Mouse (Mus musculus): Measurements from ENCODE around the gene Zbtb39.

Gene Zbtb39

DNA sequence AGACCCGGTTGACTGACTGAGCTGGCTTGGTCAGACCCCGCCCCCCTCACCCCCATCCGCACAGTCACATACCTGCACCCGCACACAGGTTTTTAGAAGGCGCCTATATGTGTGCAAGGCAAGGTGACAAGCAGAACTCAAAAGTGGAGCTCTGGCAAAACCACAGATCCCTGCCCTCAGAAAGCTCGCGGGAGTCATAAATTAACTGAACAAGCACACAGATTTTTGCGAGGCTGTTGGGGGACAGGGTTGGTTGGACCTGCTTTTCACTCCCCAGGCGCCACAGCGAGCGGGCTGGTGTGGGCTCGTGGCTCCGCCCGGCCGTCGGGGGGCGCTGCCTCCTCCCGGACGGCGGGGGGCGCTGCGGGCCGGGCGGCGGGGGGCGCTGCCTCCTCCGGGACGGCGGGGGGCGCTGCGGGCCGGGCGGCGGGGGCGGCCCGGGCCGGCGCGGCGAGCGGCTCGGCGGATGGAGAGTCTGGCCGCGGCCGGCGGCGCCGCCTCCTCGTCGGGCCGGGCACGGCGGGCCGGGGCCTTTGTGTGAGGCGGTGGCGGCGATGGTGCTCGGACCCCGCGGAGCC, at the start of gene Zbtb39:
Gene Zbtb39 (plus strand): TSS at position 456 of the 578 bp plus-strand sequence.
- in situ Hi-C loops (cut with MboI; ENCODE audit: low pct_unique_long_range_greater_than_20kb in 1 of 2, low sequenced_read_pairs in 2 of 2, unreplicated experiment in 1 of 2): loop anchor here (5.0 to 25.0 kb wide), 2 partner anchors 203 to 448 kb away; partner anchors contain the start of genes Gls2 (in 1 of the 2) and Rbms2 (in 1 of the 2)

DNA sequence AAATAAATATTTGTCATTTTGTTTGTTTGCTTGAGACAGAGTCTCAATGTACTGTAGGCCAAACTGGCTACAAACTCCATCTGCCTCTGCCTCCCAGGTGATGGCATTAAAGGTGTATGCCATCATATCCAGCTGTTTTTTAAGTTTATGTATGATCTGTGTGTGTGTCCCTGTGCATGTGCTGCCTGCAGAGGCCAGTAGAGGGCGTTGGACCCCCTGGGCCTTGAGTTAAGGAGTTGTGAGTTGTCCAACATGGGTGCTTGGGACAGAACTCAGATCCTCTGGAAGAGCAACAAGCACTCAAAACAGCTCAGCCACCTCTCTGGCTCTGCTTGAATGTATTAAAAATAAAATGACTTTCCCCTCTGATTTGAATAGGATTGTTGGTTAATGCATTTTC, 48.3 kb upstream of the Zbtb39 start:
- in situ Hi-C loops (cut with MboI; ENCODE audit: low pct_unique_long_range_greater_than_20kb in 1 of 2, low sequenced_read_pairs in 2 of 2, unreplicated experiment in 1 of 2): no loop called here

DNA sequence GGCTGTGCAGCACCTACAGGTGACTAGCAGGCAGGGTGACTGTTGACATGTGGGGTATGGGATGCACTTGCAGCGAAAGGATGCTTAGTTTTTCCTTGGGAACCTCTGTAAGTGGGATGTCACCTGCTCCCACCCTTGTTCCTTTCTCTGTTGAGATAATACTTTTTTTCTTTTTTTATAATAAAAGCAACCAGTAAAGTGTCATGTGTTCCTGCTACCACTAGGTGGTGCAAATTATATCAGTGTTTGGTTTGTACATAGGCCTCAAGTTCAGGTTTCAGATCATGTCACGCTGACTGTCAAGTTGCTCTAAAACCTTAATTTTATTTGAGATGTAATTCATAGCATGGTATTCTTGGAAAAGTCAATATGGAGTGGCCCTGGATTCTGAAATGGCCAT, 44.7 kb upstream of the Zbtb39 start:
- in situ Hi-C loops (cut with MboI; ENCODE audit: low pct_unique_long_range_greater_than_20kb in 1 of 2, low sequenced_read_pairs in 2 of 2, unreplicated experiment in 1 of 2): no loop called here

DNA sequence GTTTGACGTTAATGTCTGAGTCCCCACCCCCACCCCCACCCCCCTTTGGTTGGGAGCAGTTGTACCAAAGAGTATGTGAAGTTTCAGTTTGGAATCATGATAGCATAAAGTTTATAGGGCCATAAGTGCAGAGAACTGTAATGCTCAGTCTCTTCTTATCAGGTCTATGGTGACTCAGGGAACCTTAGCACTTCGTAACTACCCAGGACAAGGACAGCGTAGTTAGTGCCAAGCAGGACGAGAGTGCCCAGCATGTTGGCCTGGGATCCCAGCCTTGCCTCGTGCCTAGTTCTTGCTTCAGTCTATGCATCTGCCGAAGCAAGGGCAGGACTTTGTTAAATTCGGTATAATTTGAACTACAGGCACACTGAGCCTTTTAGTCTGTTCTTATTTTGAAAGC, 43.6 kb upstream of the Zbtb39 start:
- in situ Hi-C loops (cut with MboI; ENCODE audit: low pct_unique_long_range_greater_than_20kb in 1 of 2, low sequenced_read_pairs in 2 of 2, unreplicated experiment in 1 of 2): no loop called here

DNA sequence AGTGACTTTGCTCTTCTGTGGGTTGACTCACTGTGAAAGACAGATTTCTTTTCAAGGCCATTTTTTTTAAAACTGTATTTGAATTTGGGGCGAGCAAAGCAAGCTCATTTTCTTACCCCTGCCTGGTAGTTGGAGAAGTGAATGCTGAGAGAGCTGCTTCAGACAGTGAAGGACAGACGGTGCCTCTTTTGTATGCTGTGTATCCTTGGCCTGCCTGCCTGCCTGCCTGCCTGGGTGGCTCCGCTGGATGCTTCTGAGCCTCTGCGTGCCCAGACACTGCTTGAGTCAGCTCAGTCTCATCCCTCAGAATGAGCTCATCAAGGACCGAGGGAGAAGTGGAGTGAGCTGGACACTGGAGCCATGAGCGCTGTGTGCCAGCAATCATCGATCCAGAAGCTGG, 40.4 kb upstream of the Zbtb39 start:
- in situ Hi-C loops (cut with MboI; ENCODE audit: low pct_unique_long_range_greater_than_20kb in 1 of 2, low sequenced_read_pairs in 2 of 2, unreplicated experiment in 1 of 2): no loop called here

DNA sequence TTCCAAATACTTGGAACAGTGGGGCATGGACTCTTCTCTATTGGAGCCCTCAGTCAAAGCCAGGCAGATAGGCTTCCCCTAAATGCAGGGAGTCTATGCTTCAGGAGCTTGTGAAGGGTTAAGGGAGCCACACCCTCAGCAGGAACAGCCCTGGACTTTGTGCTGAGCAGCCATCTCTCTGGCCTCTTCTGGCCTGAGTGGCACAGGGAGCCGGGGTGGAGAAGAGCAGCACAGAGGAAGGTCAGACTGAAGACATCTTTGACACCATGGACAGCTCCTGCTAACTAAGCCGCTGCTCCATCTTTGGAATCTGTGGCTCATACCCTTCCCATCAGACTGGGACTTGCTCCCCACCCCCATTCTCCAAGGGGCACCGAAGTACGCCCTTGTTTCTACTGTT, 36.0 kb upstream of the Zbtb39 start:
- in situ Hi-C loops (cut with MboI; ENCODE audit: low pct_unique_long_range_greater_than_20kb in 1 of 2, low sequenced_read_pairs in 2 of 2, unreplicated experiment in 1 of 2): no loop called here

DNA sequence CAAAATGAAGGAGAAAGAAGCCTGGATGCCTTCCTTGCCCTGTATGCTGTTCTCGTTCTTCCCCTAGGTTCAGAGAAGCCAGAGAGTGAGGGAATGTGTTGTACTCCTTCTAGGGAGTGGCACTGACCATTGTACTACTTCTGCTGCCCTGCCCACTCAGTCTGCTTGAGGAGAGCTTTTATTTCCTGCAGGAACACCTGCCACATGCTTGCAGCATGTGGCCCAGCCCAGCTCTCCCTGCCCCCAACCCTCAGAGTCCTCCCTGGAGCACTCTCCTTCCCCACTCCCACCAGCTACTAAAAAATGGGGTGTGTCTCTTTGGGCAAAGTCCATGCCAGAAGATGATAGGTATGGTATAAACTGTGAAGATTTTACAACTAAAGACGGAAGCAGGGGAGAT, 35.0 kb upstream of the Zbtb39 start:
- in situ Hi-C loops (cut with MboI; ENCODE audit: low pct_unique_long_range_greater_than_20kb in 1 of 2, low sequenced_read_pairs in 2 of 2, unreplicated experiment in 1 of 2): no loop called here

DNA sequence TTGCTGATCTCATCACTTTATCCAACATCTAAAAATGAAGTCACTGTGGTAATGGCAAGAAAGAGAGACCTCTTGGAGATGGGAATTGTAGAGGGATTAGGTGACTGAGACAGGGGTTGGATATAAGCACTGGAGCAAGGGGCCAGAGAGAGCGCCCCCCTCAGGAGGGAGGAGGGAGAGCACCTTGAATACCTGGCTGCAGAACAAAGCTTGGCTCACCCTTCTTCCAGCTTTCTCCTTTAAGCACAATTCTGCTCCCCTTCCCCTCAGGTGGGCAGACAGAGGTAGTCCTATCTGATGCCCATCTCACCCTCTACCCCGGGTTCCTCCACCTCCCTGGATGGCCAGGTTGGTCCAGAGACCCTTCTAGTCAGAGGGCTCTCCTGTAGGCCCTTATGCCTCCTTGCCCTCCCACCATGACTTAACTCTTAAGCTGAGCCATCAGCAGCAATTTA, 34.5 kb upstream of the Zbtb39 start, which contains the start of gene Myo1a:
Gene Myo1a (plus strand): TSS at position 405 of the 455 bp plus-strand sequence.
- in situ Hi-C loops (cut with MboI; ENCODE audit: low pct_unique_long_range_greater_than_20kb in 1 of 2, low sequenced_read_pairs in 2 of 2, unreplicated experiment in 1 of 2): no loop called here

DNA sequence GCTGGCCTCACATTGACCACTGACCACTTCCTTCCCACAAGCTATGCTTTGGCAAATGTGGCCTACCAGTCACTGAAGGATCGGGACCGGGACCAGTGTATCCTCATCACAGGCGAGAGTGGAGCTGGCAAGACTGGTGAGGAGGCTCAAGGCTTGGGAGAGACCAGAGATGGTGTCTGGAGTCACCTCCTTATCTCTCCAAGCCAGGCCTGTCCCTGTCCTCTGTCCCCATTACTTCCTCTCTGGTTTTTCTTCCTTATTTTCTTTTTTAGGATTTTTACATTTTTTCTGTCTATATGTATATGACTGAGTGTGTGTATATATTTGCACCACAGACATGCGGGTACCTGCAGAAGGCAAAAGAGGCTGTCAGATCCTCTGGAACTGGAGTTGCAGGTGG, 33.6 kb upstream of the Zbtb39 start:
- in situ Hi-C loops (cut with MboI; ENCODE audit: low pct_unique_long_range_greater_than_20kb in 1 of 2, low sequenced_read_pairs in 2 of 2, unreplicated experiment in 1 of 2): no loop called here

DNA sequence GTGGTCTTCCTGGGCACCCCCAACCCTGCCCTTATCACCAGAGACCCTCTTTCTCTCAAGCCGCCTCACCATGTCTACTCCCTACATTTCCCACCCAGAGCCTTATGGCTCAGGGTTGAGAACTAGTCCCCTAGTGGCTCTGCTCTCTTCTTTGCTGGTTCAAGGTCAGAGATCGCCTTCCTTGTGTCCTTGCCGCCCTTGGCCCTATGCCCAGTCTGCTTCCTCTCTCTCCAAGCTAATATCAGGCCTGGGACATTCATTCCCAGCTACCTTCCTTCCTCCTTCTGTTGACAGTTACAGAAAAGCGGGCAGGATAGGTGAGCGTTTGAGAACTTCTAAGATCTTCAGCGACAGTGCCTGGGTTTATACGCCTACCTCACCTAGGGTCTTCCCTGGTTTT, 31.6 kb upstream of the Zbtb39 start:
- in situ Hi-C loops (cut with MboI; ENCODE audit: low pct_unique_long_range_greater_than_20kb in 1 of 2, low sequenced_read_pairs in 2 of 2, unreplicated experiment in 1 of 2): no loop called here

DNA sequence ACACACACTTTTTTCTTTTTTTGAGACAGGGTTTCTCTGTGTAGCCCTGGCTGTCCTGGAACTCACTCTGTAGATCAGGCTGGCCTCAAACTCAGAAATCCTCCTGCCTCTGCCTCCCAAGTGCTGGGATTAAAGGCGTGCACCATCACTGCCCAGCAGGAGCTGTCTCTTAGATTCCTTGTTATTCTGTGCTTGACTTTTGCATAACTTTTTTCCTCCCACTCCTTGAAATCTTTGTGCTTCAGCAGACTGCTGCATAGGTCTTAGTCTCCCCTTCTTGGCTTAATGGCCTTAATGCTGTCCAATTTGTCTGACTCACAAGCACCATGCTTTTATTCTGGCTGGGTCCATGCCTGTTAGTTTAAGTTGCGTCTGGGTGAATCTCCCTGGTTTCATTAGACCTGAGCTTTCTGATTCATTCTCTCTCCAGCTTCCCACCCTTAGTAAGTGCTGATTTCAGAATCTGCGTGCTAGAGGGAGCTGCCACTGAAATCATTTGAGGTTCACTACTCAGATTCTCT, 30.4 kb upstream of the Zbtb39 start:
- in situ Hi-C loops (cut with MboI; ENCODE audit: low pct_unique_long_range_greater_than_20kb in 1 of 2, low sequenced_read_pairs in 2 of 2, unreplicated experiment in 1 of 2): no loop called here

DNA sequence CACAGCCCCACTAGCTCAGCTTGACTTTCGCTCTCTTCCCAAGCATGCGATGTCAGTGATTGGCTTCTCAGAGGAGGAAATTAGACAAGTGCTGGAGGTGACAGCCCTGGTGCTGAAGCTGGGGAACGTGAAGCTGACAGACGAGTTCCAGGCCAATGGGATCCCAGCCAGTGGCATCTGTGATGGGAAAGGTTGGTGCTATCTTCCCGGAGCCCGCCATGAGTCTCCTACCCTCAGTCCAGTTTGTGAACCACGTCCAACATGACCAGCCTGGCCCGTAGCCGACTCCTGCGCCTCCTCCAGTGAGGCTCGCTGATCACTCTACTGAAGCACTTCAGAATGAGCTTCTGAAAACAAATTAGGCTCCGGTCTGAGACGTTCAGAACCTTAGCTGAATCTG, 29.0 kb upstream of the Zbtb39 start:
- in situ Hi-C loops (cut with MboI; ENCODE audit: low pct_unique_long_range_greater_than_20kb in 1 of 2, low sequenced_read_pairs in 2 of 2, unreplicated experiment in 1 of 2): no loop called here

DNA sequence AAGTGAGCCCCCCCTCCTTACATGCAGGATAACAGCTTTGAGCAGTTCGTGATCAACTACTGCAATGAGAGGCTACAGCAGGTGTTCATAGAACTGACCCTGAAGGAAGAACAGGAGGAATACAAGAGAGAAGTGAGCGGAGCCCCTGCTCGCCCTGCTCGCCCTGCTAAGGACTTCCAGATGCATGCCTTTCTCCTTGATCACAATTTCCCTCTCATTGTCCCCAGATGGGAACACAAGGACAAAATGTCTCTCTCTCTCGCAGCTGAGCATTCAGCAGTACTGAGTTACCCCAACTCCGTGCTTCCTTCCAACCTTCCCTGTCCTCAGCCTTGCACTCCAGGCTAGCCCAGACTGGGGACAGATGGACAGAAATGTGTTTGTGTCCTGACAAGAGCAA, 26.6 kb upstream of the Zbtb39 start:
- in situ Hi-C loops (cut with MboI; ENCODE audit: low pct_unique_long_range_greater_than_20kb in 1 of 2, low sequenced_read_pairs in 2 of 2, unreplicated experiment in 1 of 2): no loop called here

DNA sequence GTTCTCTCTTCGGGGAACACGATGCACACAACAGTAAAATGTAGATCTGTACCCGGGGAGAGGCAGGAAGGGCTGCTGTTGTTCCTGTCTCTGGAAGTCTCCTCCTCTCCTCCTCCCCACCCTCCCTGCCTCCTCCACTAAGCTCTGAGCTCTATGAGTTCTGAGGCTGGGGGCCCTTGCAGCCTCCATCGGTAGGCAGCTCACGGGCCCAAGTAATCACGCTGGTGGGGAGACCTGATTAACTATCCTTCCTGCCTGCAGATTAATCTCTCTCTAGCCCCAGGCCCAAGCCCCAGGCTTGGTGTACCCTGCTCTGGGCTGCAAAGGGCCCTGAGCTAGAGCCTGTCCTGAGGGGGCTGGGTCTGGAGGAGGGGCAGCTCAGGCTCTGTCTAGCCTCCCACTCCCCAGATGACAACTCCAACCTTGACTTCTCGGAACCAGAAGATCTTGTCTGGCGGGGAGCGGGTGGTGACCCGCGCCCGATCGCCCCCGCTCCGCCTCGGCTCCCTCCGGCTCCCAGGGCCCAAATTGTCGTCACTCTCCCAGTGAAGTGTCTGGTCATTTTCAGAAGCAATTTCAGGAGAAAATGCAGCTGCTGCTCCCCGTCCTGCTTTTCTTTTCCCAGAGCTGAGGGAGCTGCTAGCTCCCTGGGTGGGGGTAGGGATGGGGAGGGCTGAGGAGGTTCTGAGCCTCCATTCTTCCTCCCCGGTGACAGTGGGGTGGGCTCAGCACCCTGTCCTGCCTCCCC, 17.5 kb upstream of the Zbtb39 start:
- in situ Hi-C loops (cut with MboI; ENCODE audit: low pct_unique_long_range_greater_than_20kb in 1 of 2, low sequenced_read_pairs in 2 of 2, unreplicated experiment in 1 of 2): no loop called here

DNA sequence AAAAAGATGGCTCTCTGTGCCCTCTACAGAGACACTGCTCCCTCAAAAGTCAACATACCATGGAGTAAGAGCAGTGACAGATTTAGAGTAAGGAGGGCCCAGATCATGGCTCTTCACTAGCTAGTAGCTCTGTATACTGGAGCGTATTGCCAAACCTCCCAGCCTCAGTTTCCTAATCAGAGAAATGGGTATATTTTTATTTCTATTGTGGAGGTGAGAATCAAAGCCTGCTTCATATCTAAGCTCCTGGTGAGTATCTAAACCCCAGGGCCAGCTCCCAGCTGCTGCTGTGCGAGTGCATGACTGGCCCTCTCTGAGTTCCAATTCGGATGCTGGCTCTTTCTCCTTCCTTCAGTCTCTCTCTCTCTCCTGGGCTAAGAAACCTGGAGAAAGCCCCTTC, 15.2 kb upstream of the Zbtb39 start, which contains the start of gene Tac2:
Gene Tac2 (plus strand): TSS at position 301 of the 400 bp plus-strand sequence.
- in situ Hi-C loops (cut with MboI; ENCODE audit: low pct_unique_long_range_greater_than_20kb in 1 of 2, low sequenced_read_pairs in 2 of 2, unreplicated experiment in 1 of 2): no loop called here

DNA sequence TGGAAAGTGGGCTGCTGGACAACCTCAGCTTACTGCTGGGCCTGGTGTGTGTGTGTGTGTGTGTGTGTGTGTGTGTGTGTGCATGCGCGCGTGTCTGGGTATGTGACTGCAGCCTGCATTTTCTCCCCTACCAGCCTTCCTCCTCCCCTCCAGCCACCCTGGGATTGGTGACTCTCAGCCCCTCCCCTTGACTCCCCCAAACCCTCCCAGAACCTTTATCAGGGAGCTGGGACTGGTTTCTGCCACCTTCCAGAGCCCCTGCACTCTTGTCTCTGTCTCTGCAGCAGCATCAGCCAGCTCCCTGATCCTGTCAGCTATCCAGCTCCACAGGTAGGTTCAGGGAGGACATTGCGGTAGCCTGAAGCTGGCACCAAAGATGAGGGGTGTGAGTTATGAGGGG, 14.2 kb upstream of the Zbtb39 start:
- in situ Hi-C loops (cut with MboI; ENCODE audit: low pct_unique_long_range_greater_than_20kb in 1 of 2, low sequenced_read_pairs in 2 of 2, unreplicated experiment in 1 of 2): loop anchor here in 1 of 2 experiments (25.0 kb wide), 1 partner anchor 462 kb away; the partner anchor contains the start of genes Gls2 and Rbms2

DNA sequence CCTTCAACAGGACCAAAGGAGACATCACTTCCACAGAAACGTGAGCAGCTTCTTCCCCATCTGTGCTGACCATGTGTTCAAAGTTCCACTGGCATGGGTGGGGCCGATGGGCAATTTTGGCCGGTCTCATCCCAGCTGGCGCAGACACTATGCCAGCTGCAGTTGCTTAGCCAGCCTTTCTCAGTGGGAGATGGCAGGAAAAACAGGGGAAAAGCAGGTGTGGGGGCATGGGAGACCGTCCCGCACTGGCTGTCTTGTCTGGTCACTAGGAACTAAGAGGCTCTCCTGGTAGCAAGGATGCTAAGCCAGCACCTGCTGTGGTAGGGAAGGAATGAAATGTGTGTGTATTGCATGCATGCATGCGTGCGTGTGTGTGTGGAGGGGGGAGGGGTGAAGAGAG, 10.9 kb upstream of the Zbtb39 start:
- in situ Hi-C loops (cut with MboI; ENCODE audit: low pct_unique_long_range_greater_than_20kb in 1 of 2, low sequenced_read_pairs in 2 of 2, unreplicated experiment in 1 of 2): loop anchor here in 1 of 2 experiments (25.0 kb wide), 1 partner anchor 459 kb away; the partner anchor contains the start of genes Gls2 and Rbms2

DNA sequence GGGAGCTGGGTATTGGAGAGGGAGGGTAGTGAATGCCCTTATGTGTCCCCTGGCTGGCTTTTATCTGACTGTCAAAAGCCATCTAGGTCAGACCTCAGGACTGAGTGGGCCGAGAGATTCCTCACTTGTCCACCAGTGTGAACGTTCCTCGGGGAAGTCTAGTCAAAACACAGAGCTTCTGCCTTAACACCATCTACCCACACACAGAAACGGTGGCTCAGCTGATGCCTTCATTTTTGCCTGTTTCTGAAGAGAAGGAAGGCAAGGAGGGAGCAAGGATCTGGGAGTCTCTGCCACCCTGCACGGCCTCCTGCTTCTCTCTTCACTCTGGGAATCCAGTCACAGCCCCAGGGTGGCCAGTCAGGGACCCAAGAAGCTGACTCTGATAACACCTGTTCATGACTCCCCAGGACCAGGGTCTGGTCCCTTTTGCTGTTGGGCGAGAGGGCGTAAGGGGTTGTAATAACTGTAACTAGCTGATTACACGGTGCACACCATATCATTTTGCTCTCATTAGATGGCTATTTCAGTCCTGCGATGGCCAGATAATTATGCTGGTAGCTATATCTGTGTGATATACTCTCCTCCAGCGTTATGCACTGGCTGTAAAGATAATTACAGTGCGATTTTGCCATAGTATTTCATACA, 8.9 kb upstream of the Zbtb39 start:
- in situ Hi-C loops (cut with MboI; ENCODE audit: low pct_unique_long_range_greater_than_20kb in 1 of 2, low sequenced_read_pairs in 2 of 2, unreplicated experiment in 1 of 2): loop anchor here in 1 of 2 experiments (25.0 kb wide), 1 partner anchor 457 kb away; the partner anchor contains the start of genes Gls2 and Rbms2

DNA sequence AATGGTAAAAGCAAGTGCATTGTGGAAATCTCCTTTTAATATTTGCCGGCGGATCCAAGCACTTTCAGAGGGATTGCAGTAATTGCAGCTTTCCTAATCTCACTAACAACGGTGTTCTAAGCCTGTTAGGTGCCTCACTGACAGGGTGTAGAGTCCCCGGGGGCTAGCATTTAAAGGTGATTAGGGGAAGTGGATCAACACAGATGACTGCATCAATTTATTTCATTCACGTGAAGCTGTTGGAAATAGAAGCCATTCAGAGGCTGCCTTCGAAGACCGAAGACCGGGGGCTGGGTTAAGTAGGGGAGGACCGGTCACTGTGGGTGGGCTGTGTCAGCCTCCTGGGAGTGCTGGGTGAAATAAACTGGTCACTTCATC, 8.4 kb upstream of the Zbtb39 start:
- in situ Hi-C loops (cut with MboI; ENCODE audit: low pct_unique_long_range_greater_than_20kb in 1 of 2, low sequenced_read_pairs in 2 of 2, unreplicated experiment in 1 of 2): loop anchor here in 1 of 2 experiments (25.0 kb wide), 1 partner anchor 456 kb away; the partner anchor contains the start of genes Gls2 and Rbms2
